Mouse (Mus musculus) spleen, adult 18-20 months (tissue): ENCODE measurements around the gene Cfap221.

Source experiments
- DNase-seq, 2 experiments: peaks; one replicate each; pipeline ENCODE4 v3.0.0; 2022; ENCODE audit warnings: mixed read lengths in 2 of 2

Gene Cfap221

DNA sequence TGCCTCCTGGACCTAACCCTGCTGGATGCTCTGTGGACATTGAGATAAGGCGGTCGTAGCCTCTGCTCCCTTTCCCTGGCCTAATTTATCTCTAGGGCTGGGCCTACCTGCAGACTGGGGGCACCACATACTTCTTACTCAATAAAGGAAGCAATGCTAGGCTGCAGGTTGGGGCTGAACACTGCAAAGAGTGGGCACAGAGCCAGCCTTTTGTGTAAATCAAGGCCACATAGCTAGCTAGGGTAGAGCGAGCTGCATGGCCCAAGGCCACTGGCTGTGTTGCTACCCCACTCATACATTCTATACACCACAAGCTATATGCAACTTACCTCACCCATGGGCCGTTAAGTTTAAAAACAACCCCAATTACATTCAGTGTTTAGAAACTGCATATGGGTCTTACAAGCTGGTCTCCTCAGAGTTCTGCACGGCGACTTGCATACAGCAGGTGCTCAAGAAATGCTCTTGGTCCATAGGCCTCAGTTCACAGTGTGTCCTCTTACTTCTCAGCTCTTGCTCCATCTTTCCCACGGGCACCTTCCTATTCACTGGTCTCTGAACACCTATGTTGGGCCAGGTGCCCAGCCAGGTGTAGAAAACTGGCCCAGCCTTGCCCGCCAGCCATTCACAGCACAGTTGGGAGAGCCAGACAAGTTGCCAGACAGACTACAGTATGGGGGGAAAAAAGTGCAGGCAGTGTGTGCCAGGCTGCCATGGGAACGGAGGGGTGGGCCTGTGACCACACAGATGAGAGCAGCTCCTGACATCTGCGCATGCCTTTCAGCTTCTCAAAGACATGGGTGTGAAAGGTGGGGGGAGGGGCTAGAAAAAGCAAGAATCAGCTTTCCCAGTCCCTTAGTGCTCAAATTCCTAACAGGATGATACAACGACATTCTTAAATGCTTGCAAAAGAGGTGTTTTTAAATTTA lies 97.6 kb downstream of the Cfap221 start:
- no peak for DNase-seq

DNA sequence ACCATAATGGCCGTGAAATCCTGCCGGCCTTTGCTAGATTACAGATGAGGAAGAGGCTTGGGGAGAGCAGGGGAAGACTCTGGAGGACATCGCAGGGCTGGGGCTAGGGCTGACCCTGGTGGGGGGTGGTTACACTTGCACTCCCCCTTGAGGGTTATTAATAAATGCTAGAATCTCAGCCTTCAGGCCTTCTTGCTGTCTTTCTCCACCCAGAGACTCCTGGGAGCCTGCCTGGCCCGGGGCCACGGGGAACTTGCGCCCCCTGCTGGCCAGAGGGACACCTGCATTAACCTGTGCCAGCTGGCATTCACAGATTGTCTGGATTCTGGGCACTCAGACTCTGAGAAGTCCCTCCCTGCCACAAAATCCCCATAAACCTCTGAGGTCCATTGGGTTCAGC lies 102.1 kb downstream of the Cfap221 start:
- DNase-seq, result peak; percentile 36 to 64

DNA sequence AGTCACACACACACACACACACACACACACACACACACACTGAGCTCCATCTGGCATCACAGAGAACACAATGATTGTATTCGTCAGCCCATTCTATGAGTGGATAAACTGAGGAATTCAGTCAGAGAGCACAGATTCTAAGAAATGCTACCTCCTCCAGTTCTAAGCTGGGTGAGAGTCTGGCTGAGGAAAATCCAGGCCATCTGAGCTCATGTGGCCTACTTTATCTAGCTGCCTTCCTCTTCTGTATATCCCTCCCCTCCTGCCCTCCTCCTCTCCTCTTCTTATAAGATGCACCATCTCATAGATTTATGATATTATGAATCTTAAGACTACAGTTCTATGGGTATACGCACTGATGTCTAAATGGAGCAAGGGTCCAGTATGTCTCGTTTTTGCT lies 103.4 kb downstream of the Cfap221 start:
- no peak for DNase-seq

DNA sequence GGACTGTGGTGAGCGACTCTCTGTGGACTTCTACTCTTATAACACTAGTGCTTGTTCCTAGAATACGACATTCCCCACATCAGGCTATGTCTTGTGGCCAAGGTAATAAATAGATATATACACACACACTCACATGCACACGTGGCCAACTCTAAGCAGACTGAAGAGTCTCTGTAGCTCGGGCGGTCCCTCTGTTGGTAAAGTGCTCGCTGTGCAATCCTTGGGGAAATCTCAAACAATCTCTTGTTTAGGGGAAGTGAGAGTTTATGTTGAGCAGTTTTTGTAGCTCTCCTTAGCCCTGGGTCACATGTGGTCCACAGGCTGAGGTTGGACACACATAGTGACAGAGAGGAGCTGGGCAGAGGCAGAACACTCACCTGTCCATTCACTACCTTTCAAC lies 104.1 kb downstream of the Cfap221 start:
- no peak for DNase-seq

DNA sequence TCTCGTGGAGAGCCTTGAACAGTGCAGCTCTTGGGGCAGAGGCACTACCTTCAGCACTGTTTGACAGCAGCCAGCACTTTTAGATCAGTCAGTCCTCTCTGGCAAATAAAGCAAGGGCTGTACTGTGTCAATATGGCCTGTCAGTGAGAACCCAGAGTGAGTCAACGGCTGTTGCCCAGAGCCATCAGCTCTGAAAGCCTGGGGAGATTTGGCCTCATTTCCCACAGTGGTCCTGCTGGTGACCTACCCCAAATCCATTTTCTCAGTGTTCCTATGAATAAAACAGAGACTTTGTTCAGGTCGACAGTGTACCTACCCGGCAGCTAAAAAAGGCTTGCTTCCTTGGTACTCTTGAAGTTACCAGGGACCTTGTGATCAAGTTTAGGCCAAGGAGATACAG lies 105.2 kb downstream of the Cfap221 start:
- no peak for DNase-seq

DNA sequence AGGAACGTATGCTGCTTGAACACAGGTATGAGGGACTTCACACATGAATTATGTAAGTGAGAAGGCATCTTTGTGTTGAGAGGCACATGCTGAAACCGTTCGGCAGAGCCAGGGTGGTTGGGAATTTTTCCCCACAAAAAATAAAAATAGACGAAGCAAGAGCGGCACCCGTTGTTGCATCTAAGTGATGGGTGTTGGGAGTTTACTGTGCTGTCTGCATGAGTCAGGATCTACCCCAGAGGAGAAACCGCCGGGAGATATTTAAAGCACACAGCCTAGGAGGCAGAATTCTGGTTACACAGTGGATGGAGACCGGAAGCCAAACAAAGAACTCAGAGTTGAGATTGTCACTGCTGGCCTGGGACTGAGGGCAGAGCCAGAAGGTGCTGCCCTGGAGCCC lies 105.9 kb downstream of the Cfap221 start:
- DNase-seq, result no peak

DNA sequence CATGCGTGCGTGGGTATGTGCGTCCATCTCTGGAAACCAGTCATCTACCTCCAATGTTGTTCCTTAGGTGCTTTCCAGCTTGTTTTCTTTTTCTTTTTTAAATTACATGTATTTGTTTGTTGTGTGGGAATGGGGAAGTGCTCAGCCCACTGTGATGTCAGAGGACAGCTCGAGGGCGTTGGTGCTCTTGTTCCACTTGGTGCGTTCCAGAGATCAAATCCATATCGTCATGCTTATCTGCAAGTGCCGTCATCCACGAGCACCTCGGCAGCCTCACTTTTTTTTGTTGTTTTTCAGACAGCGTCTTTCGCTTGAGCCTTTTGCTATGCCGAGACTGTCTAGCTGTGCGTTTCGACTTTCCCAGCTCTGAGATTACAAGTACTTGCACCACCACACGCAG lies 107.7 kb downstream of the Cfap221 start:
- DNase-seq, result no peak

DNA sequence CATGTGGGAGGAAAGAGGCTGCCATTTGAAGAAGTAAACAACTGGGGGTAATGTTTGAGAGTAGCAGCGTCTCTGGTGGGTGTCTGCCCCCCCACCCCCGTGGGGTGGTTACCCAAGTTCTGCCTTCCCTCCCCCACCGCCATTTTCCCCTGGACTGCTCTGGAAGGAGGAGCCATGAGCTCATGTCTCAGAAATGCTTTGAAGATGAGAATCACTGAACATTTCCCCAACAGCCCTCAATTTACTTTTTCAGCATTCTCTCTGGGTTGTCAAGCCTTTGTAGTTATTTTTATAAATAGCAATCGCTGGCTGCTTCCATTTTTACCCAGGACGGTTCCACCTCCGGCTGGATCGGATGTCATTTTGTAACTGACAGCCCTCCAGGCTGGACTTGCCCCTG lies 110.7 kb downstream of the Cfap221 start:
- DNase-seq, result no peak

DNA sequence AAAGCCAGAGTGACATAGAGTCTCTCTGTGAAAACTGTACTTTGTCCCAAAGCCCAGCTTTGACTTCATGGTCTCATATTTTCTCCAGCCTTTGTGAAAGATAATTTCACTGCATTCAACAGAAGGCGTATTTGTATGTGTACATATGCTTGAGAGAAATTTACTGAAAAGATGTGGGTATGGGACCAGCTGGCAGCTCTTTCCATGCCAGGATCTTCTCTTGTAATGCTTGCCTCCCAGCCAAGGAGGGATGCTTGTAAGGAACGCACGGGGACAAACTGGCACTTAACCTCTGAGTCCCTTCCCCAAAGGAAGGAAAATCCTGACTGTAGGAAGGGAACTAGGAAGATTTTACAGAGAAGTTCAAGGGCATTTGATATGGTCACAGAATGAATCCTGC lies 112.8 kb downstream of the Cfap221 start:
- DNase-seq, result no peak

DNA sequence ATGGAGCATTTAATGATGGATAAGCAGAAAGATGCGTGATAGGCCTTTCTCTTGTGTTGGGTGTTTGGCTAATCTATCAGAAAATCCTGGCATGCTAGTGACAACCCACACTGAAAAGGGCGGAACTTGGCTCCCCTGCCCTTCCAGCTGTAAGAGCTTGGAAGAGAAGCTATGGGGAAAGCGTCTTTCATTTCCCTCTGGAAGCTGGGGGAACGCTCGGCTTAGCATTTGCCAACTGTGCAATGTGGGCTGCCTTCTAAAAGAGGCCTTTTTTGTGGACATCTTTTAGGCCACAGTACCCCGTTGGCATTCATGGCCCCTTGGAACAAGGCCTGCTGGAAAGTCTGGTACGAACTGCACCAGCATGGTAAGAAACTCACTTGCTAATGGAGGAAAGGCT lies 118.1 kb downstream of the Cfap221 start:
- no peak for DNase-seq

DNA sequence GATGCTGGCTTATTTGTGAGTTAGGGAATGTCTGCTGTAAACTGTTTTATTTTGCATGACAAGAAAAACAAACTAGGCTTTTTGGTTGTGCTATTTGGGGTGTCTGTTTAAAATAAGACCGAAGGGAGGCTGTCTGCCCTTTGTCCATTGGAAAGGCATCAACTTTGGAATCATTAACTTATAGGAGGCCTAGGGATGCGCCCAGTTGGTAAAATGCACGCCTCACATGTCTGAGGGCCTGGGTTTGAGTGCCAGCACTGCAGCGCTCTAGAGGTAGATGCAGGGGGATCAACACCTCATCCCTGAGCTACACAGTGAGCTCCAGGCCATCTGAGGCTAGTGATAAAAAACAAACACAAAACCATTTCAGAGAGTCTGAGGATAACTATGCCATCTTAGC lies 119.6 kb downstream of the Cfap221 start:
- no peak for DNase-seq
